Mouse (Mus musculus): ENCODE measurements around the gene Rorb. TPM values are rescaled to one million over a fixed set of nuclear protein-coding genes. Genes with fewer than 3 reads are reported as not detected.

The Rorb gene
- polyA plus RNA-seq (2014; fragmentation: Nextera tagmentation; extraction: Ambion mirVana) = 4.2 and 4.4 TPM in 2 replicates

- no peak within 1 kb of the TSS; the same call in 1 of the 2 replicates for H3K27ac ChIP-seq (ENCODE audit: low read depth, low read length)
- H3K9ac ChIP-seq (ENCODE audit: low read length) = peak within 1 kb of the TSS; percentile 59
- peak within 1 kb of the TSS; percentile 86 for H3K4me2 ChIP-seq (ENCODE audit: low read depth, low read length, severe bottlenecking)
- H3K36me3 ChIP-seq (ENCODE audit: control insufficient read depth, insufficient read depth, low read length) = no peaks in the 10 kb centered on the region
- H3K9me3 ChIP-seq (ENCODE audit: control insufficient read depth, low read length) = no peaks in the 10 kb centered on the region
- H3K4me1 ChIP-seq (replicated peaks; ENCODE audit: control insufficient read depth, insufficient read depth, low read length) = no peaks in the 10 kb centered on the region; the same call in 1 of the 2 replicates
- H3K4me3 ChIP-seq (ENCODE audit: low read depth, low read length) = peak within 1 kb of the TSS; percentile 48
- H3K27me3 ChIP-seq (ENCODE audit: control insufficient read depth, insufficient read depth, low read length) = peaks cover 14% of the 10 kb centered on the region; the same call in 1 of the 2 replicates
- WGBS = under 1% methylated on average over 25 of the region's 25 CpGs
- ATAC-seq (replicated peaks; ENCODE audit: low FRiP score) = peak; percentile 98
- peak; percentile 95 for DNase-seq (ENCODE audit: low spot score)
Observed at GRCm38 (mm10) chr19:19110793-19111427, at the start of gene Rorb. Gene Rorb (minus strand): TSS chr19:19111196.

- H3K4me1 ChIP-seq (replicated peaks; ENCODE audit: control insufficient read depth, insufficient read depth, low read length) = no peaks in the 10 kb centered on the region
- no peaks in the 10 kb centered on the region for H3K9me3 ChIP-seq (ENCODE audit: control insufficient read depth, low read length)
- ATAC-seq (replicated peaks; ENCODE audit: low FRiP score) (no peak), DNase-seq (ENCODE audit: low spot score) (no peak)
- H3K9ac ChIP-seq (ENCODE audit: low read length) = no peak overlapping the region
- no peaks in the 10 kb centered on the region for H3K36me3 ChIP-seq (ENCODE audit: control insufficient read depth, insufficient read depth, low read length)
- H3K4me3 ChIP-seq (ENCODE audit: low read depth, low read length) = no peak overlapping the region
- H3K27me3 ChIP-seq (ENCODE audit: control insufficient read depth, insufficient read depth, low read length) = no peaks in the 10 kb centered on the region
- WGBS = 80% methylated on average over 6 of the region's 6 CpGs
- H3K27ac ChIP-seq (ENCODE audit: low read depth, low read length) = no peak overlapping the region
- no peak overlapping the region for H3K4me2 ChIP-seq (ENCODE audit: low read depth, low read length, severe bottlenecking)
Observed at GRCm38 (mm10) chr19:19148847-19149246, 37.9 kb upstream of the Rorb start.

GRCm38 (mm10) chr19:19144447-19144846 lies 33.5 kb upstream of the Rorb start:
- Histone ChIP-seq H3K4me2 (ENCODE audit: low read depth, low read length, severe bottlenecking) (no peak overlapping the region), H3K27ac (ENCODE audit: low read depth, low read length) (no peak overlapping the region), H3K27me3 (ENCODE audit: control insufficient read depth, insufficient read depth, low read length) (no peaks in the 10 kb centered on the region), H3K9me3 (ENCODE audit: control insufficient read depth, low read length) (no peaks in the 10 kb centered on the region), H3K4me1 (replicated peaks; ENCODE audit: control insufficient read depth, insufficient read depth, low read length) (no peaks in the 10 kb centered on the region), H3K9ac (ENCODE audit: low read length) (no peak overlapping the region), H3K36me3 (ENCODE audit: control insufficient read depth, insufficient read depth, low read length) (no peaks in the 10 kb centered on the region), H3K4me3 (ENCODE audit: low read depth, low read length) (no peak overlapping the region)
- DNase-seq (ENCODE audit: low spot score) = no peak
- 87% methylated on average over 4 of the region's 4 CpGs for WGBS
- ATAC-seq (replicated peaks; ENCODE audit: low FRiP score) = no peak

GRCm38 (mm10) chr19:19136856-19137255 lies 25.9 kb upstream of the Rorb start:
- Histone ChIP-seq H3K4me3 (ENCODE audit: low read depth, low read length) (no peak overlapping the region), H3K9ac (ENCODE audit: low read length) (no peak overlapping the region), H3K27ac (ENCODE audit: low read depth, low read length) (no peak overlapping the region), H3K9me3 (ENCODE audit: control insufficient read depth, low read length) (no peaks in the 10 kb centered on the region), H3K4me1 (replicated peaks; ENCODE audit: control insufficient read depth, insufficient read depth, low read length) (no peaks in the 10 kb centered on the region), H3K36me3 (ENCODE audit: control insufficient read depth, insufficient read depth, low read length) (no peaks in the 10 kb centered on the region), H3K27me3 (ENCODE audit: control insufficient read depth, insufficient read depth, low read length) (no peaks in the 10 kb centered on the region), H3K4me2 (ENCODE audit: low read depth, low read length, severe bottlenecking) (no peak overlapping the region)
- WGBS = 32% methylated on average over 2 of the region's 2 CpGs
- no peak for DNase-seq (ENCODE audit: low spot score)
- ATAC-seq (replicated peaks; ENCODE audit: low FRiP score) = peak; percentile 60; the same call in 1 of the 2 replicates

- H3K4me3 ChIP-seq (ENCODE audit: low read depth, low read length) = no peak overlapping the region
- no peak overlapping the region for H3K27ac ChIP-seq (ENCODE audit: low read depth, low read length)
- H3K9ac ChIP-seq (ENCODE audit: low read length) = no peak overlapping the region
- ATAC-seq (replicated peaks; ENCODE audit: low FRiP score) = no peak
- WGBS = 91% methylated on average over 2 of the region's 2 CpGs
- no peak overlapping the region for H3K4me2 ChIP-seq (ENCODE audit: low read depth, low read length, severe bottlenecking)
- H3K9me3 ChIP-seq (ENCODE audit: control insufficient read depth, low read length) = no peaks in the 10 kb centered on the region
- H3K4me1 ChIP-seq (replicated peaks; ENCODE audit: control insufficient read depth, insufficient read depth, low read length) = no peaks in the 10 kb centered on the region
- no peaks in the 10 kb centered on the region for H3K36me3 ChIP-seq (ENCODE audit: control insufficient read depth, insufficient read depth, low read length)
- DNase-seq (ENCODE audit: low spot score) = no peak
- H3K27me3 ChIP-seq (ENCODE audit: control insufficient read depth, insufficient read depth, low read length) = no peaks in the 10 kb centered on the region
Observed at GRCm38 (mm10) chr19:19135838-19136237, 24.8 kb upstream of the Rorb start.

GRCm38 (mm10) chr19:19122324-19122723 lies 11.3 kb upstream of the Rorb start:
- no peak overlapping the region for H3K4me2 ChIP-seq (ENCODE audit: low read depth, low read length, severe bottlenecking)
- no peaks in the 10 kb centered on the region for H3K9me3 ChIP-seq (ENCODE audit: control insufficient read depth, low read length)
- no peak overlapping the region for H3K4me3 ChIP-seq (ENCODE audit: low read depth, low read length)
- DNase-seq (ENCODE audit: low spot score) = no peak
- H3K27ac ChIP-seq (ENCODE audit: low read depth, low read length) = no peak overlapping the region
- no peak overlapping the region for H3K9ac ChIP-seq (ENCODE audit: low read length)
- ATAC-seq (replicated peaks; ENCODE audit: low FRiP score) = no peak
- no peaks in the 10 kb centered on the region for H3K27me3 ChIP-seq (ENCODE audit: control insufficient read depth, insufficient read depth, low read length)
- H3K4me1 ChIP-seq (replicated peaks; ENCODE audit: control insufficient read depth, insufficient read depth, low read length) = no peaks in the 10 kb centered on the region
- 36% methylated on average over 2 of the region's 2 CpGs for WGBS
- H3K36me3 ChIP-seq (ENCODE audit: control insufficient read depth, insufficient read depth, low read length) = no peaks in the 10 kb centered on the region

- no peak overlapping the region for H3K4me3 ChIP-seq (ENCODE audit: low read depth, low read length)
- H3K4me2 ChIP-seq (ENCODE audit: low read depth, low read length, severe bottlenecking) = no peak overlapping the region
- no peaks in the 10 kb centered on the region for H3K9me3 ChIP-seq (ENCODE audit: control insufficient read depth, low read length)
- ATAC-seq (replicated peaks; ENCODE audit: low FRiP score) (no peak), DNase-seq (ENCODE audit: low spot score) (no peak)
- H3K9ac ChIP-seq (ENCODE audit: low read length) = no peak overlapping the region
- no peaks in the 10 kb centered on the region; the same call in 1 of the 2 replicates for H3K4me1 ChIP-seq (replicated peaks; ENCODE audit: control insufficient read depth, insufficient read depth, low read length)
- peaks cover 14% of the 10 kb centered on the region; the same call in 1 of the 2 replicates for H3K27me3 ChIP-seq (ENCODE audit: control insufficient read depth, insufficient read depth, low read length)
- no peak overlapping the region for H3K27ac ChIP-seq (ENCODE audit: low read depth, low read length)
- H3K36me3 ChIP-seq (ENCODE audit: control insufficient read depth, insufficient read depth, low read length) = no peaks in the 10 kb centered on the region
- 61% methylated on average over 4 of the region's 4 CpGs for WGBS
Observed at GRCm38 (mm10) chr19:19112180-19112579, 1.2 kb upstream of the Rorb start.

GRCm38 (mm10) chr19:19111428-19112170 lies 603 bp upstream of the Rorb start:
- no peak overlapping the region for H3K9ac ChIP-seq (ENCODE audit: low read length)
- peak overlapping the region; percentile 86 for H3K4me2 ChIP-seq (ENCODE audit: low read depth, low read length, severe bottlenecking)
- no peaks in the 10 kb centered on the region for H3K9me3 ChIP-seq (ENCODE audit: control insufficient read depth, low read length)
- WGBS = 3% methylated on average over 12 of the region's 12 CpGs
- H3K36me3 ChIP-seq (ENCODE audit: control insufficient read depth, insufficient read depth, low read length) = no peaks in the 10 kb centered on the region
- H3K4me3 ChIP-seq (ENCODE audit: low read depth, low read length) = peak overlapping the region; percentile 48
- ATAC-seq (replicated peaks; ENCODE audit: low FRiP score) = no peak
- DNase-seq (ENCODE audit: low spot score) = no peak
- H3K27ac ChIP-seq (ENCODE audit: low read depth, low read length) = no peak overlapping the region
- H3K27me3 ChIP-seq (ENCODE audit: control insufficient read depth, insufficient read depth, low read length) = peaks cover 14% of the 10 kb centered on the region; the same call in 1 of the 2 replicates
- no peaks in the 10 kb centered on the region; the same call in 1 of the 2 replicates for H3K4me1 ChIP-seq (replicated peaks; ENCODE audit: control insufficient read depth, insufficient read depth, low read length)

Data from forebrain, embryonic 11.5 days (tissue).